Comparison of ENCODE assay signal across 24 mouse cellular contexts in genomic region chr3:54269180-54269579, GRCm38 (mm10).
DNase-seq lines count a peak whose midpoint lies in the region; ATAC-seq and TF ChIP-seq lines count a peak whose summit lies in the region.
"Had no signal": no experiment of that assay in that cellular context is flagged by ENCODE, and none has a peak within 500 bp of the region (broad histone marks: within the 10 kb centered on the region; RNA-seq: fewer than 3 reads in every experiment).

No protein-coding gene starts in this region.

- DNase-seq in left cerebral cortex, adult 2 months (ENCODE audit: extremely low spot score in 1 of 2, low spot score in 2 of 2) = no peak
- DNase-seq in left cerebral cortex, postnatal 4 days = no peak
- DNase-seq in right cerebral cortex, adult 2 months (ENCODE audit: low spot score in 2 of 2) = peak; percentile 23 to 46
- DNase-seq in spleen, postnatal 14 days (ENCODE audit: low spot score in 2 of 2) = no peak
- no peak for DNase-seq in urinary bladder, postnatal 25 days (ENCODE audit: low spot score)
- DNase-seq: adrenal gland, adult 8-10 months; cerebellum, adult 11 months; cerebellum, postnatal 25 days; embryo, embryonic 11 days; gastrocnemius, postnatal 25 days; lung, adult 2 months; thymus, postnatal 25 days had no signal

- no peaks in the 10 kb centered on the region for H3K9me3 ChIP-seq in forebrain, embryonic 16.5 days (ENCODE audit: control insufficient read depth, low read length)
- no peaks in the 10 kb centered on the region for H3K9me3 ChIP-seq in forebrain, embryonic 13.5 days (replicated peaks)
- no peaks in the 10 kb centered on the region for H3K9me3 ChIP-seq in kidney, embryonic 15.5 days (replicated peaks)
- H3K9me3 ChIP-seq: heart, embryonic 10.5 days; limb, embryonic 12.5 days; liver, embryonic 12.5 days; midbrain, embryonic 15.5 days had no signal

- no peak for TF ChIP-seq CTCF in left cerebral cortex, adult 2 months (IDR thresholded peaks at IDR 0.05)

- no peak overlapping the region for H3K4me2 ChIP-seq in forebrain, embryonic 16.5 days (ENCODE audit: low read length)
- no peak overlapping the region for H3K4me2 ChIP-seq in forebrain, embryonic 13.5 days
- no peak overlapping the region for H3K4me2 ChIP-seq in kidney, embryonic 15.5 days
- H3K4me2 ChIP-seq: limb, embryonic 12.5 days; liver, embryonic 12.5 days; midbrain, embryonic 15.5 days had no signal

- no peaks in the 10 kb centered on the region for H3K36me3 ChIP-seq in forebrain, embryonic 16.5 days (ENCODE audit: control insufficient read depth, insufficient read depth)
- no peaks in the 10 kb centered on the region for H3K36me3 ChIP-seq in forebrain, embryonic 13.5 days (ENCODE audit: poor library complexity, severe bottlenecking)
- H3K36me3 ChIP-seq in kidney, embryonic 15.5 days = no peaks in the 10 kb centered on the region
- H3K36me3 ChIP-seq: heart, embryonic 10.5 days; limb, embryonic 12.5 days; liver, embryonic 12.5 days; midbrain, embryonic 15.5 days had no signal

- no peak overlapping the region for H3K27ac ChIP-seq in forebrain, embryonic 16.5 days (ENCODE audit: low read length)
- no peak overlapping the region for H3K27ac ChIP-seq in forebrain, embryonic 13.5 days
- peak overlapping the region; percentile 7; the same call in 1 of the 2 replicates for H3K27ac ChIP-seq in left cerebral cortex, adult 2 months
- no peak overlapping the region for H3K27ac ChIP-seq in kidney, embryonic 15.5 days
- H3K27ac ChIP-seq: heart, embryonic 10.5 days; kidney, postnatal 0 days; limb, embryonic 12.5 days; liver, embryonic 12.5 days; midbrain, embryonic 15.5 days had no signal

- peak; percentile 62 for ATAC-seq in forebrain, embryonic 16.5 days
- no peak for ATAC-seq in forebrain, embryonic 13.5 days
- ATAC-seq in kidney, embryonic 15.5 days (replicated peaks; ENCODE audit: low FRiP score) = no peak
- ATAC-seq: hindbrain, embryonic 16.5 days; intestine, postnatal 0 days; liver, embryonic 12.5 days; midbrain, embryonic 15.5 days; Patski had no signal

- intact Hi-C loops in left cerebral cortex, adult 2 months (cut with DNase I) = no loop called here
- intact Hi-C loops in left cerebral cortex, postnatal 4 days (cut with DNase I) = no loop called here

- H3K27me3 ChIP-seq in forebrain, embryonic 16.5 days (replicated peaks; ENCODE audit: control insufficient read depth, insufficient read depth, low read length) = no peaks in the 10 kb centered on the region
- no peaks in the 10 kb centered on the region for H3K27me3 ChIP-seq in forebrain, embryonic 13.5 days
- no peaks in the 10 kb centered on the region for H3K27me3 ChIP-seq in kidney, embryonic 15.5 days
- H3K27me3 ChIP-seq: limb, embryonic 12.5 days; liver, embryonic 12.5 days; midbrain, embryonic 15.5 days had no signal

- H3K4me1 ChIP-seq in forebrain, embryonic 16.5 days (replicated peaks; ENCODE audit: control insufficient read depth, insufficient read depth, low read length) = no peaks in the 10 kb centered on the region
- no peaks in the 10 kb centered on the region for H3K4me1 ChIP-seq in forebrain, embryonic 13.5 days
- no peaks in the 10 kb centered on the region for H3K4me1 ChIP-seq in kidney, embryonic 15.5 days
- H3K4me1 ChIP-seq: limb, embryonic 12.5 days; liver, embryonic 12.5 days; midbrain, embryonic 15.5 days had no signal

- no peak overlapping the region for H3K4me3 ChIP-seq in forebrain, embryonic 16.5 days (replicated peaks; ENCODE audit: low read length)
- H3K4me3 ChIP-seq in forebrain, embryonic 13.5 days = no peak overlapping the region
- H3K4me3 ChIP-seq in left cerebral cortex, adult 2 months = no peak overlapping the region
- H3K4me3 ChIP-seq in kidney, embryonic 15.5 days (replicated peaks) = no peak overlapping the region
- H3K4me3 ChIP-seq: heart, embryonic 10.5 days; limb, embryonic 12.5 days; liver, embryonic 12.5 days; midbrain, embryonic 15.5 days; myocyte had no signal

- no peak overlapping the region for H3K9ac ChIP-seq in forebrain, embryonic 16.5 days (replicated peaks; ENCODE audit: low read depth, low read length)
- no peak overlapping the region for H3K9ac ChIP-seq in forebrain, embryonic 13.5 days
- no peak overlapping the region for H3K9ac ChIP-seq in kidney, embryonic 15.5 days
- H3K9ac ChIP-seq: limb, embryonic 12.5 days; liver, embryonic 12.5 days; midbrain, embryonic 15.5 days had no signal

- WGBS in forebrain, embryonic 16.5 days = 71% methylated on average over 6 of the region's 6 CpGs
- WGBS in forebrain, embryonic 13.5 days = 85% methylated on average over 6 of the region's 6 CpGs
- 82% methylated on average over 6 of the region's 6 CpGs for WGBS in kidney, embryonic 15.5 days

Comparison
In these comparisons a context has a peak if more than half of its experiments do, and no peak if none do; other contexts are left out.
1. DNase-seq: peak in right cerebral cortex, adult 2 months (2 of 2); none in left cerebral cortex, adult 2 months (0 of 2), left cerebral cortex, postnatal 4 days (single experiment), spleen, postnatal 14 days (0 of 2) and urinary bladder, postnatal 25 days (single experiment).